Mouse (Mus musculus) left cerebral cortex, adult 2 months (tissue): ENCODE data around the gene Anks6. TPM values are rescaled to one million over a fixed set of nuclear protein-coding genes. Genes with fewer than 3 reads are reported as not detected.

Source experiments
- DNase-seq, 2 experiments: peaks; one replicate each; pipeline ENCODE4 v3.0.0; 2021 to 2022; ENCODE audit warnings: low spot score in 2 of 2, mixed read lengths in 1 of 2; ENCODE audit errors: extremely low spot score in 1 of 2
- H3K27ac ChIP-seq: fragments of 200-600 bp; 2 replicates; pipeline ENCODE4 v1.8.1; 2022
- H3K4me3 ChIP-seq: fragments of 200-600 bp; 2 replicates; pipeline ENCODE4 v1.8.1; 2022
- CTCF ChIP-seq: fragments of 200-600 bp; IDR thresholded peaks from 2 replicates; pipeline ENCODE4 v1.8.1; 2022; ENCODE audit warnings: antibody characterized with exemption, mild to moderate bottlenecking, moderate library complexity
- intact Hi-C: fragments of 180-260 bp; cut with DNase I; formaldehyde crosslinking; loops from one replicate; pipeline ENCODE4 v1.15.1; 2025
- total RNA-seq, 2 experiments: library from RNA; stranded (reverse); gene quantifications; 2 replicates each; pipeline ENCODE4 v1.2.3; 2021

The Anks6 gene
- total RNA-seq, 2 experiments from 2014 or later: 21.2 to 24.1 TPM

- TF ChIP-seq CTCF: peak; percentile 91
- peak; percentile 81 to 90 for DNase-seq
- intact Hi-C loops: loop anchor here (1.0 to 5.0 kb wide), 3 partner anchors 348 to 530 kb away; no protein-coding TSS in a partner anchor
- no peak overlapping the region for H3K4me3 ChIP-seq
- H3K27ac ChIP-seq: no peak overlapping the region
These were observed 19.9 kb downstream of the Anks6 start for GRCm38 (mm10) chr4:47037321-47037657.

DNA sequence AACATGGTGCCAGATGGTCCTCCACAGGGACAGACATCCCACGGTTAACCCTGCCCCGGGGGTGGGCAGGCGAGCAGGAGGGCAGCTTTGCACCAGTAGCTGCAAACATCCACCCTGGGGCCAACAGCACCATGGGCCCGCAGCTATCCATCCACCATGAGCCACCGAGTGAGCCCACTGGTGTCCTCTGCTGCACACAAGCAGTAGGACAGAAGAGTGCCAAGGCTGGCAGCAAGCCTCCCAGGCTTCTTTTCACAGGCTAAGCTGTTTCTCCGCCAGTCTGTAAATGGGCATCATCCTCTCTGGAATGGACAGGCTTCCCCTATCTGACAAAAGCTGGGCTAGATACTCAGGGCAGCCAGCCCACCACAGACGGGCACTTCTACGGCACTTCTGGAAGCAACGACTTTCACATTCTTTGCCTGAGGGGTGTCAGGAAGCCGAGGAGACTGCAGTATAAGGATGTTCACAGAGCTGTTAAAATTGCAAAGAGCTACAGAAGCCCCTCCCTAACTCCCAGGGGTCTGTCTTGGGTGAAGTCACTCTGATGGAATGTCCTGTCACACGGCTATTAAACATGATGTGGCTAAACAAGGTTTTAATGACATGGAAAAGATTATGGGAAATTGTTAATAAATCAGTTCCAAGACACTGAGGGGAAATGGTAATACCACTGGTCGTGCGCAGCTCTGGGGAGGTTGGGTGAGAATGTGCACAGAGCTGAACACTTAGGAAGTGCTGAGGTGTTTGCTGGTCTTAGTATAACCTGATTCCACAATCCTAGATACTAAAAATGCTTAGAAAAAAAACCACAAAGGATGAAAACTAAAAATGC, 20.5 kb downstream of the Anks6 start:
- Histone ChIP-seq H3K27ac (peak overlapping the region; percentile 47; the same call in 1 of the 2 replicates), H3K4me3 (no peak overlapping the region)
- intact Hi-C loops: loop anchor here (1.0 to 5.0 kb wide), 3 partner anchors 347 to 529 kb away; no protein-coding TSS in a partner anchor
- peak; percentile 29 for TF ChIP-seq CTCF
- DNase-seq: no peak

DNA sequence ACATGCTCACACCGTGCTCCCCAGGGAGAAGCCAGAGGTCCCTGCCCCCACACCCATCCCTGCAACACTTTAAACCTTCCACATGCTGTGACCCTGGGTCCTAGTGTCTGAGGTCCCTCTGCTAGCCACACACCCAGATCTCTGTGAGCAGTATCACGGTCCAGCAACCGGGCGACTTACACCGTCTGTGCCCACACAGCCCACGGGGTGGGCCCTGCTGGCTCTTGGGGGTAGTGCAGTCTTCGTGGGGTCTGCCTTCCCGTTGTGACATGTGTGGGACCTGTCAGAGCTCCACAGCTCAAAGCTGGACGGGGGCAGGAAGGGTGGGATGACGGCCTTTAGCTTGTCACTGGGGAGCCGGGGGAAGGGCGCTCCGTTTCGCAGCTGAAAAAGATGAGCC, 21.7 kb downstream of the Anks6 start:
- DNase-seq: no peak
- H3K27ac ChIP-seq: no peak overlapping the region
- intact Hi-C loops: loop anchor here (5.0 kb wide), 1 partner anchor 528 kb away; no protein-coding TSS in a partner anchor
- no peak overlapping the region for H3K4me3 ChIP-seq
- TF ChIP-seq CTCF: no peak; the same call in 1 of the 2 replicates

GRCm38 (mm10) chr4:47032171-47032570, 25.1 kb downstream of the Anks6 start:
- peak in 1 of 2 experiments; percentile 37 for DNase-seq
- intact Hi-C loops: no loop called here
- TF ChIP-seq CTCF: no peak
- Histone ChIP-seq H3K4me3 (no peak overlapping the region), H3K27ac (peak overlapping the region; percentile 78)

DNA sequence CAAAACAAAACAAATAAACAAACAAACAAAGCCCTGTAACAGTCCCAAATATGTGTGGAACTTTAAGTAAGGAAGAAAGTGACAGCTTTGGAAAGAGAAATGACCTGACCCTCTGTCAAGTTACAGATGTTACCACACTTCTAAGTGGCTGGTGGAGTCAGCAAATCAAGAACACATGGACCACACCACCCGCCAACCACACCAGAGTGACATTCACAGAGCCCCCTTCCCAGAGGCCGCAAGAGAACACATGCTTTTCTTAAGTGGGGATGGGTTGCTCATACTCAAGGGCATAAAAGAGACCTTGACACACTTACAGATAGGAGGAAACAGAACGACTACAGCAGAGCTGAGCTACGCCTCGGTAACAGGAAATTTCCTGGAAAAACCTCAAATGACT, 28.4 kb downstream of the Anks6 start:
- no peak overlapping the region for H3K27ac ChIP-seq
- no peak for DNase-seq
- no peak for TF ChIP-seq CTCF
- no peak overlapping the region for H3K4me3 ChIP-seq
- intact Hi-C loops: no loop called here

- DNase-seq: no peak
- TF ChIP-seq CTCF: no peak; the same call in 1 of the 2 replicates
- intact Hi-C loops: no loop called here
These were observed 33.3 kb downstream of the Anks6 start for GRCm38 (mm10) chr4:47023949-47024348.

DNA sequence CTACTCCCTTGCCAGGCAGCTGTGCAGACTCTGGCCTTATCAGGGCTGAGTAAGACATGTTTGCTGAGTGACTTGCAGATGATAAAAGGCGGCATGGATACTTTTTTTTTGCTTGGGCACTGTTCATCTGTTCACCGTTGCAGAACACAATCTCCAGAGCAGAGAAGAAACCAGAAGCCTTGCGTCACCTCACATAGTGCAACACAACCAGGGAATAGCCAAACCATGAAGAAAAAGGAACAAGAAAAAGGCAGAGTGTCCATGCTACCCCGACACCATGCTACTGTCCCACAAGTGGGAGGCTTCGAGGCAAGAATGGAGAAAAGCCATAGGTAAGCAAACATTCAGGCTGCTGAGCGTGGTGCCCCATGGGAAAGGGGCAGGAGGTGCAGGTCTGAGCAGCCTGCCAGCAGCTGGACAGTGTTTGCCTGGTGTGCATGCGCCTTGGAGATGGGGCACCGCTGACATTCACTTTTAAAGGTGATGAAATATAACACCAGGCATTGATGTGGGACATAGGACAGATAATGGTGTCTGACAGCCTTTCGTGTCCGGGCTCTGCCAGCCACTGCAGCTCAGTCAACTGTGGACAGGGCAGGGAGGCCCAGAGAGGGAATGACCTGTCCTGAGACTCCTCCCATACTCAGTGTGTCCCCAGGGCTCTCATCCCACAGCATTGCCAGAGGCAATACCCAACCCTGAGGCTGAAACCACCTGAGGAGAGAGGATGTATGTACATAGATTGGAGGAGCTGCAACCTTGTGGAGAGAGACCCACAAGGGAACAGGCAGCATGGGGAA, 34.2 kb downstream of the Anks6 start:
- DNase-seq: no peak
- Histone ChIP-seq H3K27ac (no peak overlapping the region), H3K4me3 (no peak overlapping the region)
- intact Hi-C loops: no loop called here
- no peak for TF ChIP-seq CTCF

More at GRCm38 (mm10) chr4:47023949-47024348, 33.3 kb downstream of the Anks6 start:
- Histone ChIP-seq H3K27ac (no peak overlapping the region), H3K4me3 (no peak overlapping the region)

DNA sequence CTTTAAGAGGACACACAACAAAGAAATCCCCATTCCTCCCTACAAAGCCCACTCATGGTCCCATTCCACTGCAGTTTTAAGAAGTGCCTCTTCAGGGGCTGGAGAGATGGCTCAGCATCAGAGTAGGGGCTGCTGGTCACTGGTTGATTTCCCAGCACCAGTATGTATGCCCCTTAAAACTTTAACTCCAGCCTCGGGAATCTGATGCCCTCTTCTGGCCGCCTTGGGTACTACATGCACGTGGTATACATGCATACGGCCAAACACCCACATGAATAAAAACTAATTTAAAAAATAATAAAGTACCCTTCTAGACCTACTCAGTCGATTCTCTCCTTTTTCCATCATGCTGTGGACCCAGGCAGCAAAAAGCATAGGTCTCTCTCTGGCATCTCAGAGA, 36.7 kb downstream of the Anks6 start:
- peak; percentile 80 for TF ChIP-seq CTCF
- intact Hi-C loops: loop anchor here (1.0 kb wide), 1 partner anchor 331 kb away; no protein-coding TSS in a partner anchor

GRCm38 (mm10) chr4:47015156-47015555, 42.1 kb downstream of the Anks6 start:
- intact Hi-C loops: no loop called here
- Histone ChIP-seq H3K4me3 (no peak overlapping the region), H3K27ac (no peak overlapping the region)
- no peak for TF ChIP-seq CTCF
- DNase-seq: no peak

More for the DNA sequence above, 36.7 kb downstream of the Anks6 start:
- H3K4me3 ChIP-seq: no peak overlapping the region
- no peak overlapping the region for H3K27ac ChIP-seq
- peak; percentile 55 to 67 for DNase-seq

DNA sequence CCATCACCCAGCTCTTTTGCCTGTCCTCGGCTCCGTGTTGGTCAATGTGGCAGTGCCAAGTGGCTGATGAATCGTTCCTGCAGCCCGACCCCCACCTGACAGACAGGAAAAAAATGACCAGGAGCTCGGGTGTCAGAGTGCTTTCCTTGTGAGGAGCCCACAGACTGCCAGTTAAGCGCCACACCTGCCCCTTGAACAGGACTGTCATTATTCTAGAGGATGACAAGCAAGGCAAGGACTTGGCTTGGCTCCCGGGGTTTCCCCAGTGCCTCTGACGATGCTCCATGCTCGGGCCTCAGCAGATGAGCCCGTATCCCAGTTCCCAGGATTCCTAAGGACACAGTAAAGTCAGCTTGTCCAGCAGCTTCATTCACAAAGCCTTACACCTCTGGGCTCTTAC, 44.8 kb downstream of the Anks6 start:
- intact Hi-C loops: no loop called here
- no peak for TF ChIP-seq CTCF
- no peak for DNase-seq
- Histone ChIP-seq H3K27ac (peak overlapping the region; percentile 38), H3K4me3 (no peak overlapping the region)

DNA sequence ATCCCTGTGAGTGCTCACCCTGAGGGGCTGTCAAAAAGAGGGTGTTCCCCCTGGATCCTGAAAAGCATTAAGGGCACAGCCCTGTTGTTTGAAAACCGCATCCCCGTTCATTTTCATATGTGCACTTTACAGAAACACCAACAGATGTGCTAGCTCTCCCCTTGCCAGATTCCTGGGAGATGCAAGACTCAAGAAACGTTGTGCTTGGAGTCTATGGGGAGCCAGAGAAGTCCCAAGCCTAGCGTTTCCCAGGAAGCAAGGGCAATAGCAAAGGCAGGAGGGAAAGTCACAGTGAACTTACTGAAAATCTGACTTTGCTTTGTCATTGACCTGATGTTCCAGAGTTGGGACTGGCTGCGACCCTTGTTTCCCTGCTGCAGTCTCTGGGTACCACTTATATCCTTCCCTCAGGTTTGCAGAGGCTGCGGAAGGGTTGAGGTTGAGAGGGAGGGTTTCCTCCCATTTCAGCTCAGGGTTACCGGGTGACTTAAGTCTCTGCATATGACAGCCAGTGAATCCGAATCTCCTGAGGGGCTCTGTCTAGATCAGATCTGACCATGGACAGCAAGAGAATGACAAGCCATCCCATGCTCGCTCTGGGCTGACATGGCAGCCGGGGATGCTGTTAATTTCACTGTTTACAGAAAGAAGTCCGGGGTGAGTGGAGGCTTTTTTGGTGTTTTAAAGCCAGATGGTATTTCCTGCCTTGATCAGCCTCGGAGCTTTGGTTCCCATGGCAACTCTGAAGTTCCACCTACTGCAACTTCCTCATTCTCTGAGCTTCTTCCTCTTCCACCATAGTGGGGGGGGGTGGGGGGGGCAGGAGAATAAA, 46.6 kb downstream of the Anks6 start:
- TF ChIP-seq CTCF: no peak

More for the DNA sequence above, 46.6 kb downstream of the Anks6 start:
- H3K27ac ChIP-seq: peak overlapping the region; percentile 88
- peak; percentile 41 to 44 for DNase-seq
- H3K4me3 ChIP-seq: peak overlapping the region; percentile 11
- intact Hi-C loops: no loop called here
